Mouse (Mus musculus) layer of hippocampus, adult 18-20 months (tissue): Measurements from ENCODE around the gene Kmt2b. TPM values are rescaled to one million over a fixed set of nuclear protein-coding genes. Genes with fewer than 3 reads are reported as not detected.

Experiments used
- DNase-seq, 2 experiments: peaks; one replicate each; pipeline ENCODE4 v3.0.0; 2022; ENCODE audit warnings: low spot score in 2 of 2
- long read RNA-seq: library from polyadenylated mRNA; stranded (forward); transcript quantifications from one replicate; pipeline ENCODE4 v2.0.0, GENCODE M21; 2021
- total RNA-seq, 2 experiments: library from RNA; stranded (reverse); gene quantifications; 2 replicates each; pipeline ENCODE4 v1.2.3; 2021

Kmt2b gene
- 10 to 100 TPM; 45.3 to 47.8 TPM for total RNA-seq
- long read RNA-seq, partial matches to known transcripts: 11 of 12 reads
- long read RNA-seq, other reads (novel, unspliced or antisense): 1 of 12 reads

- DNase-seq: peak; percentile 96 to 97
Measured at GRCm38 (mm10) chr7:30588676-30589434, at the start of gene Kmt2b. Kmt2b (minus strand) TSS chr7:30588726.

- no peak for DNase-seq
Measured at GRCm38 (mm10) chr7:30636395-30636794, 47.9 kb upstream of the Kmt2b start.

- DNase-seq: no peak
Measured at GRCm38 (mm10) chr7:30635752-30636151, 47.2 kb upstream of the Kmt2b start, which contains the start of gene Etv2. Etv2 (minus strand) TSS chr7:30635852.

DNA sequence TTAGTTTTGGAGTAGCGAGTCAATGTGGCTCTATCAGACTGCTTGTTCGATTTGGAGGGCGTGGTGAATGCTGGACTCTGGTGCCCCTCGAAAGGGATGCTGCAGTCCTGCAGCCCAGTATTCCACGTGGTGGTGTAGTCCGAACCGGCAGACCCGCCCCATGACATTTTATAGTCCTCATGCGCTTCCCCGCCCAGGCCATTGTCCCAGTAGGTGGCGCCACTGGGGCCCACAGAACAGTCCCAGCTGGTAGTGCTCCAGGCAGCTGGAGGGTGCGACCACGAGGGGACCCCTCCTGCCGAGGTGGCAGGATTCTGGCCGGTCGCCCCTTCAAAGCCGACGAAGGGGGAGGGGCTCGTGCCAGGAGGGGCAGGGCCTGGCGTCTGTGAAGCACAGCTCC lies 46.1 kb upstream of the Kmt2b start:
- DNase-seq: no peak

DNA sequence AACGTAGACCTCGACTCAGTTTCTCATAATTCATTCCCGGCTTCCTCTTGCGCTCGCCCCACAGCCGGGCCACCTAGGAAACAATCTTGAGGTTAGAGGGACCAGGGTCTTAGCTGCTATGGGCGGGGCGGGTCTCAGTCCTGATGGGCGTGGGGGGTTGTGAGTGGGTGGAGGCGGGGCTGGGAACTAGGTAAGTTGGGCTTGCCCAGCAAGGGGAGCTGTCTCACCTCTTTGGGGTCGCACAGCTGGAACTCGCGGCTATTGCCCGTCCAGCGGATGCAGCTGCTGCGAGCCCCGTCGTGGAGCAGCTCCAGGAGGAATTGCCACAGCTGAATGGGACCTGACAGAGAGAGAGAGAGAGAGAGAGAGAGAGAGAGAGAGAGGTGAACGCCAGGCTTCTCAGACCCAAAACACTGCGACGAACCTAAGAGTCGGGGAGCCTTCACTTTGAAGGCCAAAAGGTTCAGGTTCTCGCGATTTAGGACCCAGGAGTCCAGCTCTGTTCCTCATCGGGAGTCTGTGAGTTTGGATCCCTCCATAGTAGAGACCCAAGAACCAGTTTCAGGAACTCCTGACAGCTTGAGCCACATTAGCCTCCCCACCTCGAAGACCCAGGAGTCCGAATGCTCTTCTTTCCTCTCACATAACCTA lies 45.4 kb upstream of the Kmt2b start:
- DNase-seq: no peak

DNA sequence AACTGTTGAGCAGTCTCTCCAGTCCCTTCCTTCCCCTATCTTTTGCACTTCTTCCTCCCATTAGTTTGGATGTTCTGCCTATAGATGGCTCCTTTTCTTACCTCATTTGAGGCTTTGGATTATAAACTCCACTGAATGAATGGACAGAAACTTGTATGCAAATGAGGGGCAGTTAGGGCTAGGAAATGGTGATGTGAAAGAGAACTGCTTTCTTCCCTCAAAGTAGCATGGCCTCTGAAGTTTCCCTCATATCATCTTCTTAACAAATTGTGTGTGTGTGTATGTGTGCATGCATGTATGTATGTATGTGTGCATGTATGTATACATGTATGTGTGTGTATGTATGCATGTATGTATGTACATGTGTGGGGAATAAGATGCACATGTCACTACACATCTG lies 40.5 kb upstream of the Kmt2b start:
- DNase-seq: no peak

- DNase-seq: no peak
Measured at GRCm38 (mm10) chr7:30626647-30627046, 38.1 kb upstream of the Kmt2b start.

DNA sequence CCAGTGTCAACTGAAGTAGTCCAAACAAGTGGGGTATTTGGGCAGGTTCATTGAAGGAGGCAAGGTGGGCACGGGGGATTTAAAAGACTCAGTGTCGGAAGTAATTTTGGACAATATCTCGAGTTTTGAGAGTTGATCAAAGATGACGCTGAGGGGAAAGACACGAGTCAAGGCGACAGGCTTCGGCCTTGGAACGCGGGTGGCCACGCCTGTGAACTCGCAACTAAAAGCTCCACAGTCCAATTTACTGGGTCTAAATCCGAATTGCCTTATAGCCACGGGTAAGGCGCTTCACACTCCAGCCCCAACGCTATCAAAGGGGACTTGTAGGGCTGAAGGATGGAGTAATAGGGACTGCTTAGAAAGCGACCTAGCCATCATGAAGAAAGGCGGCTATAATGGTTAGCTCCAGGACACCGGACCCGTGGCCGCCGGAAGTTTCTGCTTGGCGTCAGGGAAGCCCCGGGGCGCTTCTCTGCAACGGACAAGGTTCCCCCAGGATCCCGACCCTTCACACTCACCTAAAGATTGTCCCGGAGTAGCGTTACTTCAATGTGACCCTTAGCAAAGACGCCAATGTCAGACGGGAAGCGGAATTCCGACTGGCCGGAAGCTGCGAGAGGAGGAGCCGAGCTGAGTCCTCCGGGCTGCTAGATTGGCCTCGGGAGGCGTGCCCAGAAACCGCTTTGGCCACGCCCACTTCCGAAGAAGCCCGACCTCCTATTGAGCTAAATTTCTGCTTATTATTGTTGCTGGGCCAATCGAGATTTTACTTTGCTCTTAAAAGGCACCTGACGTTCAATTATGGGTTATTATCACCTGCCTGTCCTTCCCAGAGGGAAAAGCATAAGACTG lies 37.2 kb upstream of the Kmt2b start, which contains the start of gene Cox6b1:
Gene Cox6b1, minus strand, starts transcription at position 622 of the 855 bp plus-strand sequence.
- peak; percentile 76 to 89 for DNase-seq

- no peak for DNase-seq
Measured at GRCm38 (mm10) chr7:30619202-30619601, 30.7 kb upstream of the Kmt2b start.

- no peak for DNase-seq
Measured at GRCm38 (mm10) chr7:30618658-30619057, 30.1 kb upstream of the Kmt2b start.

GRCm38 (mm10) chr7:30615049-30615760 lies 26.7 kb upstream of the Kmt2b start:
- no peak for DNase-seq

GRCm38 (mm10) chr7:30614454-30614853 lies 25.9 kb upstream of the Kmt2b start:
- no peak for DNase-seq

GRCm38 (mm10) chr7:30613529-30614112 lies 25.1 kb upstream of the Kmt2b start:
- peak in 1 of 2 experiments; percentile 46 for DNase-seq

GRCm38 (mm10) chr7:30612654-30613402 lies 24.3 kb upstream of the Kmt2b start, which contains the start of gene Upk1a:
Upk1a (minus strand) TSS chr7:30612847.
- DNase-seq: no peak

DNA sequence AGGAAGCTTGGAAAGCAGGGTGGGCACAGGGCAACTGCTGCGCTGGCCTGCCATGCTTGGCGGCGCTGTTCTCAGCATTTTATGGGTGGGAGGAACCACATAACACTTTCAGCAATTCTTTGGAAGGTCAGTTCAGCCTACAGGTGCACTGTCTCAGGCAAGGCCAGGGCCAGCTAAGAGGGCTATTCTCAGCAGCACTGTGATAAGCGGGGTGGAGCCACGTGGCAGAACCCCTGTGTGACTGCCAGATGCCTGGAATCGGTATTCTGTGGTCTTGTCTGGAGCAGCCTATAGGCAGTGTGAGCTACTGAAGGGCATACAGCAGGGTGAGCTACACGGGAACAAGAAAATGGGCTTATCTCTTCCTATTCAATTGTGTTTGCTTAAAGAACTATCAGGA lies 21.5 kb upstream of the Kmt2b start:
- DNase-seq: no peak

DNA sequence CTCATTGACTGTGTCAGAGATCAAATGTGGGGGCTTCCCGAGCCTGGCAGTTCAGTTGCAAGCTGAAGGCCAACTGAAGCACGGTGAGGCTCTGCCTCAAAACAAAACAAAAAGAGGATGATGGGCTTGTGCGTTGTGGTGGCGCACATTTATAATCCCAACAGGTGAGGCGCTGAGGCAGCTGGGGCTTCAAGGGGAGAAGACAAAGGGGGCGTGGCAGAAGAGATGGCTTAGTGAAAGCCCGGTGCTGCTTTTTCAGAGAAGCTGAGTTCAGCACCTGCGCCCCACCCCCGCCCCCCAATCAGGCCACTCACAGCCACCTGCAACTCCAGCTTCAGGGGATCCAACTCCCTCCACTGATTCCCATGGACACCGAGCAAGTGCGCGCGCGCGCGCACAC lies 19.9 kb upstream of the Kmt2b start:
- DNase-seq: no peak

- DNase-seq: peak in 1 of 2 experiments; percentile 44
Measured at GRCm38 (mm10) chr7:30607706-30608309, 19.3 kb upstream of the Kmt2b start.

- DNase-seq: no peak
Measured at GRCm38 (mm10) chr7:30604944-30605343, 16.4 kb upstream of the Kmt2b start.

DNA sequence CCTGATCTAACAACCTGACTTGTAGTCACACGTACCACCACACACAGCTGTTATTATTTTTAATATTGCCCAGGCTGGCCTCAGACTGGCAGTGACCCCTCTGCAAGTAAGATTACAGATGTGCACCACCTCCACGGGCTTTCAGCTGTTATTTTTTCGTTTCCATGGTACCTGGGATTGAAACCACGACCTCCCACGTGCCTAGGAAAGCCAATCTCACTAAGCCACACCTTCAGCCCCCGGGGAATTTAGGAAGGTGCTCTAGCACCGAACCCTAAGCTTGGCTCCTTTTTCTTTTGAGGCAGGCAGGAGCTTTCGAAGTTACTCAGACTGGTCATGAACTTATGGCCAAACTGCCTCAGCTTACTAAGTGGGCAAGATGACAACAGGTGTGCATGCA lies 15.9 kb upstream of the Kmt2b start:
- DNase-seq: no peak
